Mouse (Mus musculus) embryonic facial prominence, embryonic 11.5 days (tissue): ENCODE measurements around the gene Gm49383. TPM values are rescaled to one million over a fixed set of nuclear protein-coding genes. Genes with fewer than 3 reads are reported as not detected.
"Not testable (repeated sequence)": the region's sequence is repeated elsewhere in the genome, so short reads cannot be mapped to it uniquely, and the experiment has no call there.

Experiments used
- ATAC-seq: fragments of 200-750 bp; cut with Nextera tagmentation; replicated peaks from 2 replicates; pipeline ENCODE4 v1.8.0; 2017; ENCODE audit warnings: low read depth; ENCODE audit not compliant: insufficient number of reproducible peaks, low FRiP score, low TSS enrichment
- DNase-seq: peaks from one replicate; pipeline ENCODE4 v3.0.0-alpha.2; 2015; ENCODE audit warnings: low spot score
- H3K27ac ChIP-seq: fragments of 300-500 bp; sonication (generic); replicated peaks from 2 replicates; pipeline ENCODE4 v1.5.1; 2014; ENCODE audit warnings: mild to moderate bottlenecking, low read depth, low read length, control low read depth
- H3K27me3 ChIP-seq: fragments of 300-500 bp; sonication (generic); 2 replicates; pipeline ENCODE4 v1.6.1; 2014; ENCODE audit warnings: mild to moderate bottlenecking, low read length, moderate library complexity, mixed read lengths; ENCODE audit not compliant: control insufficient read depth, insufficient read depth
- H3K36me3 ChIP-seq: fragments of 300-500 bp; sonication (generic); replicated peaks from 2 replicates; pipeline ENCODE4 v1.6.1; 2014; ENCODE audit warnings: low read depth, mild to moderate bottlenecking, low read length, moderate library complexity, mixed read lengths; ENCODE audit not compliant: control insufficient read depth, insufficient read depth
- H3K4me1 ChIP-seq: fragments of 300-500 bp; sonication (generic); 2 replicates; pipeline ENCODE4 v1.6.1; 2014; ENCODE audit warnings: low read length, mixed read lengths; ENCODE audit not compliant: control insufficient read depth, insufficient read depth
- H3K4me2 ChIP-seq: fragments of 300-500 bp; sonication (generic); 2 replicates; pipeline ENCODE4 v1.6.1; 2014; ENCODE audit warnings: low read depth, mild to moderate bottlenecking, control low read depth, low read length, moderate library complexity
- H3K4me3 ChIP-seq: fragments of 300-500 bp; sonication (generic); 2 replicates; pipeline ENCODE4 v1.5.1; 2014; ENCODE audit warnings: low read depth, low read length, control low read depth
- H3K9ac ChIP-seq: fragments of 300-500 bp; sonication (generic); replicated peaks from 2 replicates; pipeline ENCODE4 v1.6.1; 2014; ENCODE audit warnings: mild to moderate bottlenecking, control low read depth, low read length
- H3K9me3 ChIP-seq: fragments of 300-500 bp; sonication (generic); replicated peaks from 2 replicates; pipeline ENCODE4 v1.6.1; 2016; ENCODE audit warnings: mild to moderate bottlenecking, low read length, inconsistent platforms, mixed read lengths; ENCODE audit not compliant: control insufficient read depth
- WGBS: fragments of 180-500 bp; shearing (Covaris S2); extraction: QIAGEN DNeasy Blood & Tissue Kit; methylation state at CpG from one replicate; pipeline ENCODE4 v1.1.7; 2014; 5-methylcytosine and 5-hydroxymethylcytosine counted together
- polyA plus RNA-seq: library from polyadenylated mRNA; unstranded; fragments of >200 nt; fragmentation: Nextera tagmentation; extraction: Ambion mirVana; gene quantifications from 2 replicates; pipeline ENCODE4 v1.2.1, GENCODE M21; 2014

Gene Gm49383
- polyA plus RNA-seq, 1 experiment from 2014 or later = 43.7 TPM

DNA sequence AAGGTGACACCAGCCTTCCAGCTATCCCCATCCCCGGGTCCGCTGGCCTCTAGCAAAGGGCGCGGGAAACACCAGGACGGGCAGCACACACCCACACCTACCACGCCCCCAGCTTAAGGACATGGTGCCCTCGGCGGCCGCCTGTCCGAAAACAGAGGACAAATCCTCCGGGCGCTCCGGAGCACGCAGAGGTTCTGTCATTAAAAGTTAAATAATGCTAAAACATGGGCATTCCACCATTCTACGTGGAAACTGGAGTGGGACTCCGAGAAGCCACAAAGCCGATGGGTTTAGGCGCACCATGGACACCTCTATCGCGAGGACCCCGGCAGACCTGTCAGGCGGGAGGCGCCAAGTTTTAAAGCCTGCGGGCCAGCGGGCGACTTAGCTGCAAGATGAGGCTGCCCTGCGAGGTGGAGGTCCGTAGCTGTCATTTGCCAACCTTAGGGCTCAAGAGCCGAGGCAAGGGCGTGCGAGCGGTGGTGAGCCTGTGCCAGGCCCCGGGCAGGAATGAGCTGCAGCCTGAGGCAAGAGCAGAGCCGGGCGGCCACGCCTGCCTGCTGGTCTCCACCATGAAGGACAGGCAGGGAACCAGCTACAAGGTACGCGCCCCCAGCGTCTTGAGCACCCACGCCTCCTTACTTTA lies 28.3 kb downstream of the Gm49383 start, which contains the start of gene Lrr1:
TSS of gene Lrr1 (plus strand) at position 354 of the 646 bp plus-strand sequence.
- Histone ChIP-seq H3K9me3 (no peaks in the 10 kb centered on the region), H3K4me2 (peak within 1 kb of the TSS; percentile 79), H3K4me1 (no peaks in the 10 kb centered on the region), H3K9ac (peak within 1 kb of the TSS; percentile 71), H3K4me3 (peak within 1 kb of the TSS; percentile 79), H3K27me3 (no peaks in the 10 kb centered on the region), H3K36me3 (no peaks in the 10 kb centered on the region), H3K27ac (peak within 1 kb of the TSS; percentile 36)
- peak; percentile 83 for DNase-seq
- ATAC-seq = peak; percentile 93
- under 1% methylated on average over 40 of the region's 40 CpGs for WGBS

DNA sequence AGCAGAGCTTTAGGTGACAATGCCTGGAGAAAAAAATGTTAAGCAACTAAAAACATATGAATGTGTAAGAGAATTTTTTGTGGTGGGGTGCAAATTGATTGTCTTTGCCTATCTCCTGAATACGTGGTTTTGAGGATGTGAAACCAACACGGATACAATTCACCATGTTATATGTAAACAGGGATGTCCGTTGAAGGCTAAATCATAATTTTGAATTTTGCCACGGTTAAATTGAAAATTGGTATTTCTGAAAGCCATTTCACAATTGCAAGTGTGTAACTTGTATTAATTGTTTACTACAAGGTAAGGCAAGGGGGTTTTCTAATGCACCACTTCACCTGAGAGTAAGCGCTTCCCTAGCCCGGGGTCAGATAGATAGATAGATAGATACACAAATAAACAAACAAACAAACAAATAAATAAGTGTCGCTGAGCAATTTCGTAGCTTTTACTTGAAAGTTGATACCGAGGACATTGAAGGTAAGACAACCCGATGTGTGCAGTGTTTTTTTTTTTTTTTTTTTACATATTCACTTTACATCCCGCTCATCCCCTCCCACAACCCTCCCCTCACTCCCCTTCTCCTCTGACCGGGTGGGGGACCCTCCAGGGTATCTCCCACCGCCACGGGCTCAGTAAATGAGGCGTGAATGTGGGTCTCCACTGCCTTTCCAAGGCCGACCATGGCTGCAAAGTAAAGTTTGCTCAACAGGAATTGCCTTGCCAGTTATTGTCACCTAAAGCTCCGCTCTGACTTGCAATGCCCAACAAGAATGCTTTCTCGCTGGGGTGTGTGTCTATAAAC lies 29.0 kb downstream of the Gm49383 start:
- peak overlapping the region; percentile 79 for H3K4me2 ChIP-seq
- DNase-seq = no peak
- 8% methylated on average over 18 of the region's 18 CpGs for WGBS
- no peaks in the 10 kb centered on the region for H3K36me3 ChIP-seq
- ATAC-seq = peak; percentile 16; the same call in 1 of the 2 replicates
- H3K9ac ChIP-seq = peak overlapping the region; percentile 71
- peak overlapping the region; percentile 79 for H3K4me3 ChIP-seq
- 0 out of 2 replicates have a peak overlapping the region, but pooled peaks have one; percentile 36 for H3K27ac ChIP-seq
- H3K27me3 ChIP-seq = no peaks in the 10 kb centered on the region
- no peaks in the 10 kb centered on the region for H3K9me3 ChIP-seq
- H3K4me1 ChIP-seq = no peaks in the 10 kb centered on the region

DNA sequence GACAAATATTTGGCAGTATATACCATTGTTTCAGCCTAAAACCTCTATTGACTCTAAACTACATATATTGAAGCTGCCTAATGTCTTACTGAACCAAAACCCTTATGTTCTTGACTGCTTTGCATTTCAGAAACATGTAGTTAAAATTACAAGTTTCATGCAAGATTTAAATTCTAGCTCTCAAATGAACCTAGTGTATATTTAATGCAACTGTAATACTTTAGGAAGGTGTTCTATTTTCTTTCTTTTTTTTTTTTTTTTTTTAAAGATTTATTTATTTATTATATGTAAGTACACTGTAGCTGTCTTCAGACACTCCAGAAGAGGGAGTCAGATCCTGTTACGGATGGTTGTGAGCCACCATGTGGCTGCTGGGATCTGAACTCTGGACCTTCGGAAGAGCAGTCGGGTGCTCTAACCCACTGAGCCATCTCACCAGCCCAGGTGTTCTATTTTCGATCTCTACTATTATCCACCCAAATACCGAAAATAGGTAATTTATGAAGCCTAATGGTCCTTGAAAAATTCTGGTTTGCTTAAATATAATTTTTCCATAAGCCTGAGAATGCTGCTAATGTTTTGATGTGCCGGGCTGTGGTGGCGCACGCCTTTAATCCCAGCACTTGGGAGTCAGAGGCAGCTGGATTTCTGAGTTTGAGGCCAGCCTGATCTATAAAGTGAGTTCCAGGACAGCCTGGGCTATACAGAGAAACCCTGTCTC lies 29.9 kb downstream of the Gm49383 start:
- WGBS = 71% methylated on average over 8 of the region's 8 CpGs

DNA sequence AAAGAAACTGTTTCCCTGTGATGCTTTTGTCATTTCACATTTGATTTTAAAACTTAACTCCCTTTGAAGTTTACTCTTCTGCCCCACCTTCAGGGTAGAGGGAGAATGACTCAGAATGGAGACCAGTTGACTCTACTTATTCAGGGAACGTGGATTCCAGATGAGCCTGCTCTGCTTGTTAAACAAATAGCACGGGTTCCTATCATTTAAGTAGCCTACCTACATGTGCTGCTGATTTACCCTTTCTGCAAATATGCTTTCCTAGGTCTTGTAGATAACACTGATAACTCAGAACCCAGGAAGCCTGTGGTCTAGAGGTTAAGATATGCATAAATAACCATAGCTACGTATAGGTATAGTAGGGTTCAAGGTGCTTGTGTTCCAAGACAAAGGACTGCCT lies 32.0 kb downstream of the Gm49383 start:
- no peak overlapping the region for H3K27ac ChIP-seq
- 59% methylated on average over 3 of the region's 3 CpGs for WGBS
- H3K9ac ChIP-seq = no peak overlapping the region
- H3K36me3 ChIP-seq = no peaks in the 10 kb centered on the region
- no peak overlapping the region for H3K4me2 ChIP-seq
- H3K9me3 ChIP-seq = no peaks in the 10 kb centered on the region
- H3K4me3 ChIP-seq = no peak overlapping the region
- ATAC-seq (no peak), DNase-seq (no peak)
- no peaks in the 10 kb centered on the region for H3K27me3 ChIP-seq
- H3K4me1 ChIP-seq = no peaks in the 10 kb centered on the region

More for the DNA sequence above, 29.9 kb downstream of the Gm49383 start:
- H3K9me3 ChIP-seq, H3K36me3 ChIP-seq, H3K4me1 ChIP-seq, ATAC-seq, H3K9ac ChIP-seq, H3K27me3 ChIP-seq, H3K4me2 ChIP-seq, DNase-seq, H3K4me3 ChIP-seq, H3K27ac ChIP-seq: not testable (repeated sequence)

DNA sequence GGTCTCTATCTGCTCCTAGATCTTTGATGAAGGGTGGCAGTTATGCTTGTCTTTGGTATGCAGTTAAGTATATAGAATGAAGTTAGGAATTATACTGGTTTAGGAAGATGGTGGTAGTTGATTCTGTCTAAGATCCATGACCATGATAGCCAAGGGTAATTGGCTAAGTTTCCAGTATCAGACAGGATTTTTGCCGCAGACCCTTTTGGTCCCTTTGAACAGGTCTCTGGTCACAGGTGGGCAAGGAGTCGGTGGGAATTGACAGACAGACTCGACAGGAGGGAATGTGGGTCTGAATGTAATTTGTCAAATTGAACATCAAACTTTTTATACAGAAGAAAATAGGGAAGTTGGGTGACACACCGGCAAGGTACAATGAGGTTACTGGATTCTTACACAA lies 33.3 kb downstream of the Gm49383 start:
- WGBS = 87% methylated on average over 4 of the region's 4 CpGs
- H3K27me3 ChIP-seq = not testable (repeated sequence)

DNA sequence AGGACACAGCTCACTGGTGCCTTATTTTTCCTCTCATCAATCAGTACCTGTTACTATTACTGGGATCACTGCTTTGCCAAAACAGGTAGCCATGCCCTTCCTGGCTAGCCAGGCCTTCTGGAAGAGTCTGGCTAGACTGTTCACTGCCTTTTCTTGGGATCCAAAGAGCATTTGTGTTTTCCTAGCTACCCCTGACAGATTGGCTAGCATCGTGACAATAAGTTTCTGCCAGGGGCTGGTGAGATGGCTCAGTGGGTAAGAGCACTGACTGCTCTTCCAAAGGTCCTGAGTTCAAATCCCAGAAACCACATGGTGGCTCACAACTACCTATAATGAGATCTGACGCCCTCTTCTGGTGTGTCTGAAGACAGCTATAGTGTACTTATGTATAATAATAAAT lies 36.2 kb downstream of the Gm49383 start:
- ATAC-seq, DNase-seq, H3K9me3 ChIP-seq, H3K27ac ChIP-seq, H3K27me3 ChIP-seq, H3K4me1 ChIP-seq, H3K9ac ChIP-seq, H3K4me3 ChIP-seq, H3K4me2 ChIP-seq, H3K36me3 ChIP-seq: not testable (repeated sequence)
- WGBS = 55% methylated on average over 2 of the region's 2 CpGs

More for the DNA sequence above, 33.3 kb downstream of the Gm49383 start:
- not testable (repeated sequence) for H3K36me3 ChIP-seq, ATAC-seq, H3K9ac ChIP-seq, H3K4me3 ChIP-seq, H3K4me2 ChIP-seq, H3K4me1 ChIP-seq, DNase-seq, H3K27ac ChIP-seq, H3K9me3 ChIP-seq

GRCm38 (mm10) chr12:69159578-69159940 lies 37.3 kb downstream of the Gm49383 start:
- peaks cover 5% of the 10 kb centered on the region for H3K36me3 ChIP-seq
- no peaks in the 10 kb centered on the region for H3K4me1 ChIP-seq
- no peaks in the 10 kb centered on the region for H3K9me3 ChIP-seq
- 7% methylated on average over 9 of the region's 9 CpGs for WGBS
- H3K27me3 ChIP-seq = no peaks in the 10 kb centered on the region
- H3K4me2 ChIP-seq = no peak overlapping the region
- DNase-seq (peak; percentile 83), ATAC-seq (no peak)
- no peak overlapping the region for H3K4me3 ChIP-seq
- no peak overlapping the region for H3K27ac ChIP-seq
- H3K9ac ChIP-seq = no peak overlapping the region
